Mouse (Mus musculus) urinary bladder, postnatal 10 days (tissue): ENCODE data around the gene Themis2.
"Not testable (repeated sequence)": the region's sequence is repeated elsewhere in the genome, so short reads cannot be mapped to it uniquely, and the experiment has no call there.

Experiments used
- DNase-seq: peaks from one replicate; pipeline ENCODE4 v3.0.0; 2022; ENCODE audit warnings: low spot score

Themis2 gene

DNA sequence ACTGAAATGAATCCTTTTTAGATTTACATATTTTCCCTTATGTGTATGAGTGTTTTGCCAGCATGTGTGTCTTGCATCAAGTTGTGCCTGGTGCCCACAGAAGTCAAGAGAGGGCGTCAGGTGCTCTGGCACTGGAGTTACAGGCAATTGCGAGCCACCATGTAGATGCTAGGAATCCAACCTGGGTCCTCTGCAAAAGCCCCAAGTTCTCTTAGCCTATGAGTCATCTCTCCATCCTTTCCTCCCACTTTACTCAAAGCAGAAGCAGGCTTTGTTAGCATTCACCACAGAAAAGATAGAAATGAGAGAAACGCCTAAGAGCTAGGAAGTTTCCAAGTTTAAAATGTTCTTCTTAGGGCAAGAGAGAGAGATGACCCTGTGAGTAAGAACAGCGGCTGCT is 3.7 kb upstream of the Themis2 start:
- no peak for DNase-seq

DNA sequence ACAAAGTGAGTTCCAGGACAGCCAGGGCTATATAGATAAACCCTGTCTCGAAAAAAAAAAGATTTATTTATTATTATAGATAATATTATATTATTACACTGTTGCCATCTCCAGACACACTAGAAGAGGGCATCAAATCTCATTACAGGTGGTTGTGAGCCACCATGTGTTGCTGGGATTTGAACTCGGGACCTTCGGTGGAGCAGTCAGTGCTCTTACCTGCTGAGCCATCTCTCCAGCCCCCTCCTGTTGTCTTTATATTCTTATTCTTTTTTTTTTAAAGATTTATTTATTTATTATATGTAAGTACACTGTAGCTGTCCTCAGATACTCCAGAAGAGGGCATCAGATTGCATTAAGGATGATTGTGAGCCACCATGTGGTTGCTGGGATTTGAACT is 2.5 kb upstream of the Themis2 start:
- DNase-seq = not testable (repeated sequence)

DNA sequence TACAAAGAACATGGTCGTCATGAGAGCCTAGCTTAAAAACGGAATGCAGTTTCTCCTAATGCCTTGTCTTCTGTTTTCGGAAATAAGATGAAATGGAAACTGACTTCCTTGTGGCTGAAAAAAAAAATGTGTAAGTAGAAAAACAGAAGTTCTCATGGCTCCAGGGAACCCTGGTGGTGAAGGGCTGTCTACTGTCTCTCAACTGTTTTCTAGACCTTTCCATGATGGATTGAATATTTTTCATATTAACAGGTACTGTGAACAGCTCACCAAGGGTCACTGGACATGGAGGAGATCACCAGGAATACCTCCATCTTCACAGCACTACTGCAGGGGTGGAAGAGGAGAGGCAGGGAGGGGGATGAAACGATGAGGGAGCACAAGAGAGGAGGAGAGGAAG is 1.8 kb upstream of the Themis2 start:
- DNase-seq = no peak

DNA sequence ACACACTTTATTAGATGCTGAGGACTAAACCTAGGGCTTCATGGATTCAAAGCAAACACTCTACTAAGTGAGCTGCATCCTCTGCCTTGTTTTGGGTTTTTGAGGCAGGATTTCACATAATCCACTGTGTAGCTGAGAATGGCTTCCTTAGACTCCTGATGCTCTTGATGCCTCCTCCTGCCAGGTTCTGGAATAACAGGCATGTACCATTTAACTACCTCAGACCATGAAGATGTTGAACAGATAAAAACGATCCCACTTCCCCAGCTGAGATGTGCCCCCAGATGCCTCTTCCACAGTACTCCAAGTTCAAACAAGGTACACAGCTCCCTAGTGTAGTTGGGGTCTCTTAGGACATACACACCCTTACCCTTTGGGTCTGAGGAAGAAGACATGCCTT is 1.3 kb upstream of the Themis2 start:
- DNase-seq = no peak

DNA sequence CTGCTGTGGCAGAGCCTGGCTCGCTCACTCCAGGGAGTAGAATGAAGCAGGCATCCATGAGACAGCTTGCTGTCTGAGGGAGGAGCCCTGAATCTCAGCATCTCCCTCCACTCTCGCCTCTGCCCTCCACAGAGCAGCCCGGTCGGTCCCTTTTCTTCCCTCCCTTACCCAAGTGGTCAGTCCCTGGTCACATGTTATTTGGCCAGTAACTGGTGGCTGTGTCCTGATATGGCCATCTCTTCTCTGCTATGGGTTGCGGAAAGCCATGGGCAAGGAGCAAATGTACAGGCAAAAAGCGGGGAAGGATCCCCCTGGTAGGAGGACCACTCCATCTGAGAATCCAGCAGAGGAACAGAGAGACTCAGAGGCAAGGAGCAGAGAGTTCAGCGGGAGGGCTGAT is 1.0 kb downstream of the Themis2 start:
- DNase-seq = no peak

DNA sequence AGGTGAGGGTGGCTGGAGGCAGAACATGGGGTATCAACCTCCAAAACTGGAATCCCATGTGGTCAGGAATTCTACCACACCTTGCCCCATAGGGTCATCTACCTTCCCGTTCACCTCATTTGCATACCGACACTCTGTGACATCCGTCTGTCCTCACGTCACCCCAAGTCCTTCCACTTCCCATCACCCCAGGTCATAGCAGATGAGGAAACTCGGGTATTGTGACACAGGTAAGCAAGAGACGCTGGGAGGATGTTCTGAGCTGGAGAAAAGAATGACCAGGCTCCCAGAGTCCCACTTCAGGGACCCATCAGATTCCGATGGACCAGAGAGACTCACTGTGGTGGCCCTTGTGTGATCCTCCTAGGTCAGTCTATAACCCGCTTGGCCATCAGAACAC is 1.4 kb downstream of the Themis2 start:
- no peak for DNase-seq

DNA sequence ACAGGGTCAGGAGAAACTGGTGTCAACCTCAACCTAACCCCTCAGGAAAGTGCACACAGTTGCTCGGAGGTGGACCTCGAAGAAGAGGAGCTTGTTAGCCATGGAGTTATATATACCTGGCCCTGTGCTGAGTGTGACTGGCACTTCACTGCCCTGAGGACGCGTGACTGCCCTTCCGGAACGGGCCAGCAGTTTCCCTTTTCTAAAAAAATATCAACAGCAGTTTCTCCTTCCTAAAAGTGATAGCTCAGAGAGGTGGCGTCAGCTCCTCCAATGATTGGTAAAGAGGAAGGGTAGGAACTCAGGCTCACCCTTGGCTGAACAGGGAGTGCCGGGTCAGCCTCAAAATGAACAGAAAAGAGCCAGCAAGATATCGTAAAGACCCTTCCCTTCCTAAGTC is 2.2 kb downstream of the Themis2 start:
- no peak for DNase-seq

DNA sequence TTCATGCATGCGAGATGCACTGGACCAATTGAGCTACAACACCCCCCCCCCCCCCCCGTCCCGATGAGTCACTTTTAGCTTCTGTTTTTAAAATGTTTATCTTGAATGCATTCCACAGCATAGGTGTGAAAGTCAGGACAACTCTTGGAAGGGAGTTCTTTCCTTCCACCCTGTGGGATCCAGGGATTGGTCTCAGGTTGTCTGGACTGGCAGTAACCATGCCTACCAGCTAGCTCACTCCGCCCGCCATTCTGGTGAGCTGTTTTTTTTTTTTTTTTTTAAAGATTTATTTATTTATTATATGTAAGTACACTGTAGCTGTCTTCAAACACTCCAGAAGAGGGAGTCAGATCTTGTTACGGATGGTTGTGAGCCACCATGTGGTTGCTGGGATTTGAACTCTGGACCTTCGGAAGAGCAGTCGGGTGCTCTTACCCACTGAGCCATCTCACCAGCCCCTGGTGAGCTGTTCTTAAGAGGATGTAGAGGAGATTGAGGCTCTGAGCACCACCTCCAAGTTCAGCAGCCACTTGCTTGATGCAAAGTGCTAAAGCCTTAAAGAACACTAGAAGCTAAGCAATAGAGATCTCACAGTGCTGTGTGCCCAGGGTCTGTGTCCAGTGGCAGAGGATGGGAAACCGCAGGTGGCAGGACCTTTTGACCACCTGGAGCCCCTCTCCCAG is 2.7 kb downstream of the Themis2 start:
- DNase-seq = not testable (repeated sequence)

DNA sequence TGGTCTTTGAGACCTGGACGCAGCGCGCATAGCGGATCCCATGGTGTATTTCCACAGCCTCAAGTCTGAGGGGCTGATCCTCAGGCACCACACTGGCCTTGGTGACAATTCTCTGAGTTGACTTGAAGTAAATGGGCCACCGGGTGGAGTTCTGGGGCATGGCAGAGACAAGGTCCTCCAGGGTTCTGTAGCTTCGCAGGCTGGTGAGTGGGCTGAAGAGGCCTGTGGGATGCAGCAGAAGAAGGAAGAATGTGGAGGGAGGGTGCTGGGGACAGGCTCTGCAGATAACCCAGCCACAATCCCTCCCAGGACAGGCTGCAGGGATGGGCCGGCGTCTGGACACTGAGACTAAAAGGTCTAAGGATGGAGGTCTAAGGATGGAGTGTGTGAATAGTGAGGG is 6.5 kb downstream of the Themis2 start:
- DNase-seq = no peak

DNA sequence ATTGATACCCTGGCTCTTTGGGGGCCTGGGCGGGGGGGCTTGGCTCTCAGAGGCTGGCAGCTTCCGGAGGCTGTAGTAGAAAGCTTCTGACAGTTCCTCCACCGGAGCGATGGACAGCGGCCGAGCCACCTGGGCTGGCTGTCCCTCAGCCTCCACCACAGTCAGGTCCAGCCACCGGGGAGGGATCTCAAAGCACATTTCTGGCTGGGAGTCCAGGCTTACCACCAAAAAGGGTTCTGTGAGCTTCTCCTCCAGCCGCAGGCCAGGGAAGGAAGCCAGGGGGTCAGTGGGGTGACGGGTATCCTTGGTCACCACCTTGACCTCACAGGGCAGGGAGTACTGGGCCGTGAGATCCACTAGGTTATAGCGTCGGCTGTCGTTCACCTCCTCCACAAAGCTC is 11.0 kb downstream of the Themis2 start:
- DNase-seq = no peak

DNA sequence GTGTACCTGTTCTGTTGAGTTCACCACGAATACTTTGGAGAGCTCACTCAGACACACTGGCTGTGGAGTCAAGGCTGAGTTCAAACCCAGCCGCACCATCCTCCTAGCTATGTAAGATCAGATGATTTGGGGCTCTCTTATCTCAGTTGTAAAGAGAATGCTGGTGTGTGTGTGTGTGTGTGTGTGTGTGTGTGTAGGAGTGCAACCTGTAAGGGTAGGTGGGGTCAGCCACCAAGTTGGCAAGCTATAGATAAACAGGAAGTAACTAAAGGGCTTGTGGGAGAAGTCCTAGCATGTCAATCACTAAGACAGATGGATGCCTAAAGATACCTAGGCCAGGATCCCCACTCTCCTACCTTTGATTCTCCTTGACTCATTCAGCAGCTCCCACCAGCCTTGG is 12.5 kb downstream of the Themis2 start:
- DNase-seq = no peak

DNA sequence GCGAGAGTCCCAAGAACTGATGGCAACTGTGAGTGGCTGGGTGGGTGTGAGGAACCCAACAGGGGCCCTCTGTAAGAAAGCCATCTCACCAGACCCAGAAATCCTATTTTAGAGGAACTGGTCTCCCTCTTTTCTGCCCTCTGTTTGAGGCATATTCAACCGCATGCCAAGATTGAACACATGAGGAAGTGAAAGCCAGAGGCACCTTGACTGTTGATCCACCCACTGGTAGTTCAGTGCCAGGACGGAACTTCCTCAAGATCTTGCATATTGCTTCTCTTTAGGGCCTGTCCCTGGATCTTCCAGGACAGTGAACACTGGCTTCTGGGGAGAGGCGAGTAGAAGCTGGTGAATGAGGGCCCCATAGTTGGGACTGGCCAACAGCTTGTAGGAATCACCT is 15.9 kb downstream of the Themis2 start:
- DNase-seq = no peak

DNA sequence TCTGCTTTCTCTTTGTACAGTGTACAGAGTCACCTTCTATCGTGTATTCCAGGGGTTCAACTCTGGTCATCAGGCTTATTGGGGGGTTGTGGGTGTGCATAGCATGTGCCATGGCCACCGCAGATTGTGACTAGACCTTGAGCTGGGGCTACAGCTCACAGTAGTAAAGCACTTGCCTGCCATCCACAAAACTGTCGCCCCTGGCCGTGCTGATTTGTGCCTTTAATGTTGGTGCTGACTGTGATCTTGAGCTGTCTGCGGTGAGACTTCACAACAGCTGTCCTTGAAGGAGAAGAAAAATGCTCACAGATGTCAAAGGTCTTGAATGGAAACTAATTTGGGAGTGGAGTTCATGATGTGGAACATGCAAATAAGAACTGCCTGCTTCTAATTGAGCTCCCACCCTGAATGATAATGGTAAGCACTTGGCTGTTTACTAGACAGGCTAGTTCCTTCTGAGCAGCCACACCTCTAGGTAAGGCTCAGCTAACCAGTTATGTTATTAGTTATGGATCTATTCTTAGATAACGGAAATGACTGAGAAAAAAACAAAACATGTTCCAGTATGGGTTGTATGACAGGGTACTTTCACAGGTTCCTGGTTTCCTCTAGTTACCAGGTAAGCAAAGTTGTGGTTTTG is 17.5 kb downstream of the Themis2 start:
- DNase-seq = no peak

DNA sequence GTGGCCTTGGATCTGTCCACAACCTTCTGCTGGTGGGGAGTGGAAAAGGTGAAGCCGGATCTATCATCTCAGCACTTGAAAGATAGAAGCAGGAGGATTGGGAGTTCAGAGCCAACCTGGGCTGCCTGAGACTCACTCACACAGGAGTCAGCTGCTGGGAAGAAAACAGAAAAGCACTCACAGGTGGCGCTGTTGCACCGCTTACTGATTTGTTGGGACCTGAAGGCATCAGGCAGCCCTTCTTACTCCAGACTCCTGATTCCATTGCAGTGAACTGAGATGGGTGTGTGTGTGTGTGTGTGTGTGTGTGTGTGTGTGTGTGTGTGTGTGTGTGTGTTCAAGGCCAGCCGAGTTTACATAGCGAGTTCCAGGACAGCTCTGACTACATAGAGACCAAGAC is 19.4 kb downstream of the Themis2 start:
- no peak for DNase-seq

DNA sequence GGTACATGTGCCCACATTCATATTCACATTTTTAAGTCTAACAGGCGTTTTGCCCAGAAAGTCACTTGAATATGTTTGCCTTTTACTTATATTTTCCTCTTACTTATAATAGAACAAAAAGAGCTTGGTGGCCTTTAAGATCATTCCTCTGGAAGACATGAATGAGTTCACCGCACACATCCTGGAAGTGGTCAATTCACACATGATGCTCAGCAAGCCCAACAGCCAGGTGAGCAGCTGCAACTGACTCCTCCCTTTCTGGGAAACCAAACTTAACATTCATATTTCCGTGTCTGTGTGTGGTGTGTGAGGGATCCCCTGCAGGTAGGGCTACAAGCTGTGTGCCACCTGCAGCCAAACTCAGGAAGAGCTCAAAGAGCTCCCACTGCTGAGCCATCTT is 21.3 kb downstream of the Themis2 start:
- DNase-seq = no peak

DNA sequence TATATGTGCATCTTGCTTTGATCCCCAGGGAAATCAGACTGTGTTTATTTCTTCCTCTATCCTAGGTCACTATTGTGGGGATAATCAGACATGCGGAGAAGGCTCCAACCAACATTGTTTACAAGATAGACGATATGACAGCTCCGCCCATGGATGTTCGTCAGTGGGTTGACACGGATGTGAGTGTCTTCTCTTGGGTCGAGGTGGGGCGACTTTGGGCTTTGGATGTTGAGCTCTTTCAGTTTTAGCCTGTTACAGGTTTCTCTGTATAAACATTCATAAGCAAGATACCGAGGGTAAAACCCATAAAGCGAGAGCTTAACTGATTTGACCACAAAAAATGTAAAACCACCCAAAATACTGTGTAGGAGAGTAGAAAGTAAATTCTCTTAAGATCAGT is 24.4 kb downstream of the Themis2 start:
- no peak for DNase-seq

DNA sequence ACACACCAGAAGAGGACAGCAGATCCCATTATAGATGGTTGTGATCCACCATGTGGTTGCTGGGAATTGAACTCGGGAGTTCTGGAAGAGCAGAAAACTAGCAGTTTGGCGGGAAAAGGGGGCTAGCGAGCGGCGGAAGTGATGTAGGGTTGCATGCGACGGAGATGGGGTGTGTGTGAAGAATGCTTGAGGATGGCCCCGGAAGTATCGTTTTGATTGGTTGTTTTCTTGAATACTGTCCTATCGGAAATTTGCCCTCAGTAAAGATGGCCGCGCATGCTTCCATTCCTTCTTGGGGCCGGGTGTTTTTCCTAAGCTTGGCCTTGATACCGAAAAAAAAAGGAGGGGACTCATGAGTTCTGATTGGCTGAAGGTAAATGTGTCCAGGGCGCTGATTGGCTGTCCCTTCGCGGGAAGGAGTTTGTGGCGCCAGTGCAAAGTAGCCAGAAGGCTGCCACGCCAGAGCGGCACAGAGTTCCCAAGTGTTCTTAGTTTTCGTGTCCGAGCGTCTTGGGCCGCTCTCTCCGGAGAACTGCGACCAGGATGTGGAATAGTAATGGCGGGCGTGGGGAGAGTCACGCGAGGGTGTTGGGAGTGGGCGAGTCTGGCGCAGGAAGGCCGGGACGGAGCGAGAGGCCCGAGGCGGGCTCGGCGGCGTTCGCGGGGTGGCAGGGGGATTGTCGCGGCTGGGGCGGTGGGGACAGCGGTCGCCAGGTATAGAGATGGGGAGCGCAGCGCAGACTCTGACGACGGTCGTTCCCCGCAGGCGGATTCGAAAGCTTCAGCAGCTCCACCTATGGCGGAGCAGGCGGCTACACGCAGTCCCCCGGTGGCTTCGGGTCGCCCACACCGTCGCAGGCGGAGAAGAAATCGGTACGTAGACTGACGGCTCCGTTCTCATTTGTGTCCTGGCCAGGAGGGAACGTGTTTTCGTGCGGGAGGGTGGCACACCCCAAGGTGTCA is 28.0 kb downstream of the Themis2 start, which contains the start of gene Rpa2:
Gene Rpa2, plus strand, starts transcription at position 419 of the 963 bp plus-strand sequence.
- DNase-seq = peak; percentile 89

DNA sequence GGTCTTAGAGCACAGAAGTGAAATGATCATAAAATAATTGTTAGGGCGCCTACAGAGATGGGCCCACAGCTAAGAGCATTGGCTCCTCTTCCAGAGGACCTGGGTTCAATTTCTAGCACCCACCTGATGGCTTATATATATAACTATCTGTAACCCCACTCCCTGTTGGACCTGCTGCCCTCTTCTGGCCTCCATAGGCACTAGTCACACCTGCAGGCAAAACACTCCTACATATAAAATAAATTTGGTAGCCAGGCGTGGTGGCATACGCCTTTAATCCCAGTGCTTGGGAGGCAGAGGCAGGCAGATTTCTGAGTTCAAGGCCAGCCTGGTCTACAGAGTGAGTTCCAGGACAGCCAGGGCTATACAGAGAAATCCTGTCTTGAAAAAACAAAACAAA is 33.1 kb downstream of the Themis2 start:
- not testable (repeated sequence) for DNase-seq

DNA sequence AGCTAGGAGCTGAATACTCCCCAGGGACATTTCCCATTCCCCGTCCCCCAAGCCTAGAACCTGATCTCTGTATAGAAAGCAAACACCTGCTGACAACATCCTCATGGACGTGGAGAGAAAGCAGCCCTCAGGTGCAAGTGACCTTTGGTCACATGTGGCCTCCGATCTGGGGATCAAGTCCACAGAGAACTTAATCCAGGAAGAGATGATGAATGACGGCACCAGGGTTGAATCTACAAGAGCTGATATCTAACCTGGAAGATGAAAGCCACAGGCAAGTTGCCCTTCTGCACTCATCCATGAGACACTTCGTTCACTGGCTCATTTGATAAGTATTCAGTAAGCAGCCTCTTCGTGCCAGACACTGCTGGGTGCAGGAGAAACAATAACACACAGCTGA is 33.6 kb downstream of the Themis2 start:
- DNase-seq = no peak

DNA sequence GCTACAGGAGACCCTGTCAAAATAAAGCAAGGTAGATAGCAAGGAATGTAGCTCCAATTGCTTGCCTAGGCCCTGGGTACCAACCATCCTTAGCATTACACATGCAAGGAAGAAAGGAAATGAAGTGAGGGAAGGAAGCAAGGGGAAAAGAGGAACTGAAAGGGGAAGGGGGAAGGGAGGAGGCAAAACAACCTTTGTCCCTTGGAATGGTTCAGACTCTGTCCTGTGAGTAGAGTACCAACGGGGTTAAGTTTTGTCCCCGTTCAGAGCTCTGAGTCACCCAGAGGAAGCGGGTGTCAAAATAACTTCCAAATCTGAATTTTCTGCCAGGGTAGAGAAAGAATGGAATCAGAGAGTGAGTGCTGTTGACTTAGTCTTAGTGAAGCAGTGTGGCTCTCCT is 35.9 kb downstream of the Themis2 start:
- no peak for DNase-seq

DNA sequence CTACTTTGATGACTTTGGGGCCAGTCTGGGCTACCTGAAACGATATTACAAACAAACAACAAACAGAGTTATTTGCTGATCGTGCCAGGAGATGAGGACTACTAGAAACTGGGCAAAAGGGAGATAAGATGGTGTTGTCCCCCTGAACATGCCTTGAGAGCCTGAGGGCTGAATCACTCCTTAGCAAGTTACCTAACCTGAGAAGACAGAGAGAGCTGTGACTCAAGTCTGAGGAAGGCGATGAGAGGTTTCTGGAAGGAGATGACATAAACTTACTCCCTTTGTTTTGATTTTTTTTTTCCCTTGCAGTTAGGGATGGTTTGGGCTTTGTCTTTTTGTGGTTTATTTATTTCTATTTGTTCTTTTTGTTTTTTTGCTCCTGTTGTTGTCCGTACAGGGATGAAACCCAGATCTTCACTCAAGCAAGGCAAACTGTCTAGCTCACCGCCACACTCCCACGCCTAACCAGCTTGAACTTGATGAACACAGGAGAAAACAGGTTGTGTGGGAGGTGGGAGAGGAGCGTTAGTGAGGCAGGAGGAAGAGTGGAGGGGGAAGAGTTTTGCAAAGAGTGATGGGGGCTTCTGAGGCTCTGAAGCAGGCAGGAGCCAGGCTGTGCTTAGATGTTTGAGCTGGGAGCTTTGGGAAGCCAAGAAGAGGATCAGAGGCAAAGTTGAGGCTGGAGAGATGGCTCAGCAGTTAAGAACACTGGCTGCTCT is 38.4 kb downstream of the Themis2 start:
- DNase-seq = no peak

DNA sequence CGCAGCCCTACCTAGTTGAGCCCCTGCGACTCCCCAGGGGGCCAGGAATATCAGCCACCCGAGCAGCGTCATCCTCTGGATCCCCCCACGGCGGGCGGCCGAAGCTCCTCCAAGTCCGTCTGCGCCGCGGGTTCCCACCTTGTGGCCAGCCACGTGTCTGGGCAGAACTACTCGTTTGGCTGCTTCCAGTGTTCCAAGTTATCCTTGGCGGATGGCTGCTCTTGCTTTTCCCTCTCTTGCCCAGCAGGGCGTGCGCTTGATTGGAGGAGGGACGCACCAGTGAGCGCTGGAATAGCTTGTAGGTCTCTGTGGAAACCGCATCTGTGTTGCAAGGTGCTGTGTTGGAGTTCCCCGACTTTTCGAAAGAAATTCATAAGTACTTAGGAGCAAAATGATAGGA is 39.2 kb downstream of the Themis2 start, which contains the start of gene Smpdl3b:
Gene Smpdl3b, minus strand, starts transcription at position 279 of the 400 bp plus-strand sequence.
- DNase-seq = peak; percentile 33
